In the genomic region with DNA sequence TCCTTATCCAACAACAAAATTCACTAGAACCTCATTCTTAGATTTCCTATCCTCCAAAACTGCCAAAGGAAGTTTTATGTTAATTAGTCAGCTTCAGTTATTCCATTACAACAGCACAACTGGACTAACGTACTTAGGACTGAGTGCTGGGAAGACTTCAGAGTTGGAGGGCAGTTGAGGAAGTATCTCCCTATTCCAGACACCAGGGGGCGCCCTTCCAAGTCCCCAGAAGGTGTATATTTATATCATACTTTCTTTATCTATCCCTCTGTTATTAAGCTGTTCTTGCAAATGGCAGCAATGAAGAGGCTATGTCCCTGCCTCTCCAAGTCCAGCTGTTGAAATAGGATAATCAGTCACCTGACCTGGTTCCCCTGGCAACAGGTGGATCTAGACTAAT, we compare ENCODE assay signal across 8 mouse cellular contexts.
DNase-seq lines count a peak whose midpoint lies in the region; ATAC-seq and TF ChIP-seq lines count a peak whose summit lies in the region.
"Had no signal": no experiment of that assay in that cellular context is flagged by ENCODE, and none has a peak within 500 bp of the region (broad histone marks: within the 10 kb centered on the region; RNA-seq: fewer than 3 reads in every experiment).

No protein-coding gene starts in this region.

- H3K27ac ChIP-seq in left cerebral cortex, adult 2 months, result no peak overlapping the region
- H3K27ac ChIP-seq in embryonic facial prominence, embryonic 10.5 days (replicated peaks), result no peak overlapping the region
- H3K27ac ChIP-seq: neural tube, embryonic 13.5 days had no signal

- 34% methylated on average over 2 of the region's 2 CpGs for WGBS in embryonic facial prominence, embryonic 10.5 days

- no peaks in the 10 kb centered on the region for H3K27me3 ChIP-seq in embryonic facial prominence, embryonic 10.5 days (replicated peaks; ENCODE audit: low read depth, poor library complexity, severe bottlenecking)
- H3K27me3 ChIP-seq: neural tube, embryonic 13.5 days had no signal

- H3K4me1 ChIP-seq in embryonic facial prominence, embryonic 10.5 days, result peaks cover 9% of the 10 kb centered on the region

- H3K9me3 ChIP-seq in embryonic facial prominence, embryonic 10.5 days, result no peaks in the 10 kb centered on the region
- H3K9me3 ChIP-seq: neural tube, embryonic 13.5 days had no signal

- ATAC-seq in megakaryocyte-erythroid progenitor cell, adult 5-6 weeks (replicated peaks; ENCODE audit: low FRiP score, low TSS enrichment, poor library complexity, severe bottlenecking), result peak; percentile 71; the same call in 1 of the 2 replicates
- no peak for ATAC-seq in frontal cortex, adult (ENCODE audit: low TSS enrichment)

- no peak for DNase-seq in left cerebral cortex, adult 2 months (ENCODE audit: extremely low spot score in 1 of 2, low spot score in 2 of 2)
- DNase-seq in left cerebral cortex, adult 11 months (ENCODE audit: low spot score), result no peak
- DNase-seq in R1 (ENCODE audit: low read depth, low spot score), result peak; percentile 45
- peak; percentile 30 for DNase-seq in embryonic facial prominence, embryonic 10.5 days (ENCODE audit: low spot score)
- no peak for DNase-seq in frontal cortex, postnatal 36 days (ENCODE audit: low spot score in 2 of 2)

- H3K36me3 ChIP-seq in embryonic facial prominence, embryonic 10.5 days (replicated peaks), result no peaks in the 10 kb centered on the region
- H3K36me3 ChIP-seq: neural tube, embryonic 13.5 days had no signal

- peak; percentile 57 for TF ChIP-seq CTCF in left cerebral cortex, adult 2 months (IDR thresholded peaks at IDR 0.05)

- H3K4me3 ChIP-seq in left cerebral cortex, adult 2 months, result no peak overlapping the region
- no peak overlapping the region for H3K4me3 ChIP-seq in embryonic facial prominence, embryonic 10.5 days
- H3K4me3 ChIP-seq: neural tube, embryonic 13.5 days had no signal

- intact Hi-C loops in left cerebral cortex, adult 2 months (cut with DNase I), result loop anchor here (1.0 kb wide), 1 partner anchor 309 kb away; no protein-coding TSS in a partner anchor

Comparison
In these comparisons a context has a peak if more than half of its experiments do, and no peak if none do; other contexts are left out.
1. DNase-seq: peak in R1 (single experiment) and embryonic facial prominence, embryonic 10.5 days (single experiment); none in left cerebral cortex, adult 2 months (0 of 2), left cerebral cortex, adult 11 months (single experiment) and frontal cortex, postnatal 36 days (0 of 2).